33 mouse cellular contexts compared by ENCODE assay signal in genomic region chr11:71728066-71728465, GRCm38 (mm10). TPM values are rescaled to one million over a fixed set of nuclear protein-coding genes. Genes with fewer than 3 reads are reported as not detected.
DNase-seq lines count a peak whose midpoint lies in the region; ATAC-seq and TF ChIP-seq lines count a peak whose summit lies in the region.
"Had no signal": no experiment of that assay in that cellular context is flagged by ENCODE, and none has a peak within 500 bp of the region (broad histone marks: within the 10 kb centered on the region; RNA-seq: fewer than 3 reads in every experiment).

No protein-coding gene starts in this region.

- H3K4me3 ChIP-seq in CH12.LX (replicated peaks in 1 of 3; ENCODE audit: low read depth in 2 of 3, low read length in 2 of 3, poor library complexity in 1 of 3): no peak overlapping the region
- no peak overlapping the region for H3K4me3 ChIP-seq in heart, adult 2 months
- no peak overlapping the region for H3K4me3 ChIP-seq in intestine, postnatal 0 days (ENCODE audit: low read depth, low read length)
- H3K4me3 ChIP-seq: embryonic facial prominence, embryonic 10.5 days; embryonic facial prominence, embryonic 15.5 days; forebrain, embryonic 12.5 days; heart, embryonic 10.5 days; heart, embryonic 15.5 days; hindbrain, embryonic 13.5 days; liver, embryonic 12.5 days; neural tube, embryonic 12.5 days had no signal

- in situ Hi-C loops in CH12.LX (cut with MboI; ENCODE audit: low pct_ligation_motif_present, low pct_unique_long_range_greater_than_20kb, low sequenced_read_pairs): no loop called here

- no peak for TF ChIP-seq POLR2A in CH12.LX (IDR thresholded peaks at IDR 0.05; ENCODE audit: low read depth, low read length)
- TF ChIP-seq POLR2A in heart, adult 2 months (IDR thresholded peaks at IDR 0.05; ENCODE audit: insufficient read depth, low read depth, low read length): no peak

- no peak for ATAC-seq in intestine, postnatal 0 days
- ATAC-seq: forebrain, postnatal 0 days; liver, embryonic 12.5 days; liver, postnatal 0 days; Patski had no signal

- no peak for TF ChIP-seq RAD21 in CH12.LX (IDR thresholded peaks at IDR 0.05; ENCODE audit: low read depth, low read length)

- peaks cover 6 to 19% of the 10 kb centered on the region in 2 experiments; a peak in 3 of 4 replicates for H3K4me1 ChIP-seq in CH12.LX (ENCODE audit: control insufficient read depth in 1 of 2, insufficient read depth in 2 of 2)
- H3K4me1 ChIP-seq in heart, adult 2 months (ENCODE audit: control insufficient read depth, insufficient read depth, low read length): no peaks in the 10 kb centered on the region
- H3K4me1 ChIP-seq in intestine, postnatal 0 days (replicated peaks; ENCODE audit: control insufficient read depth, insufficient read depth, low read length): no peaks in the 10 kb centered on the region
- H3K4me1 ChIP-seq: embryonic facial prominence, embryonic 10.5 days; embryonic facial prominence, embryonic 15.5 days; heart, embryonic 10.5 days; heart, embryonic 15.5 days; liver, embryonic 12.5 days had no signal

- H3K9me3 ChIP-seq in CH12.LX (replicated peaks; ENCODE audit: low read length): no peaks in the 10 kb centered on the region
- H3K9me3 ChIP-seq in intestine, postnatal 0 days (ENCODE audit: control insufficient read depth): no peaks in the 10 kb centered on the region
- H3K9me3 ChIP-seq: embryonic facial prominence, embryonic 10.5 days; embryonic facial prominence, embryonic 15.5 days; forebrain, embryonic 12.5 days; heart, embryonic 10.5 days; heart, embryonic 15.5 days; hindbrain, embryonic 13.5 days; liver, embryonic 12.5 days; neural tube, embryonic 12.5 days had no signal

- dilution Hi-C loops in CH12.LX (cut with MboI; ENCODE audit: extremely low pct_ligation_motif_present, extremely low pct_unique_long_range_greater_than_20kb, low sequenced_read_pairs): no loop called here

- H3K4me2 ChIP-seq in CH12.LX (ENCODE audit: insufficient read depth, low read depth, poor library complexity, severe bottlenecking): no peak overlapping the region
- H3K4me2 ChIP-seq in intestine, postnatal 0 days (replicated peaks; ENCODE audit: low read depth): no peak overlapping the region
- H3K4me2 ChIP-seq: embryonic facial prominence, embryonic 15.5 days; forebrain, embryonic 12.5 days; heart, embryonic 15.5 days; hindbrain, embryonic 13.5 days; liver, embryonic 12.5 days; neural tube, embryonic 12.5 days had no signal

- 69% methylated on average over 3 of the region's 3 CpGs for WGBS in heart, adult 2 months
- 78% methylated on average over 3 of the region's 3 CpGs for WGBS in intestine, postnatal 0 days

- H3K36me3 ChIP-seq in CH12.LX (replicated peaks in 1 of 2; ENCODE audit: control insufficient read depth in 1 of 2, insufficient read depth in 1 of 2, low read length in 1 of 2): no peaks in the 10 kb centered on the region
- H3K36me3 ChIP-seq in splenic B cell, adult 2 months (ENCODE audit: control insufficient read depth, insufficient read depth, low read length, poor library complexity, severe bottlenecking): no peaks in the 10 kb centered on the region
- H3K36me3 ChIP-seq in heart, adult 2 months (ENCODE audit: control insufficient read depth, insufficient read depth, low read length): no peaks in the 10 kb centered on the region
- H3K36me3 ChIP-seq in intestine, postnatal 0 days (ENCODE audit: control insufficient read depth, insufficient read depth): no peaks in the 10 kb centered on the region
- H3K36me3 ChIP-seq: embryonic facial prominence, embryonic 10.5 days; embryonic facial prominence, embryonic 15.5 days; forebrain, embryonic 12.5 days; heart, embryonic 10.5 days; heart, embryonic 15.5 days; hindbrain, embryonic 13.5 days; liver, embryonic 12.5 days; neural tube, embryonic 12.5 days had no signal

- no peaks in the 10 kb centered on the region for H3K79me2 ChIP-seq in CH12.LX (replicated peaks; ENCODE audit: control insufficient read depth, extremely low read depth, insufficient read depth, poor library complexity, severe bottlenecking)
- H3K79me2 ChIP-seq in heart, adult 2 months (replicated peaks; ENCODE audit: control insufficient read depth, insufficient read depth, low read length): no peaks in the 10 kb centered on the region

- TF ChIP-seq EP300 in CH12.LX (IDR thresholded peaks at IDR 0.05; ENCODE audit: low read length): no peak
- no peak for TF ChIP-seq EP300 in heart, adult 2 months (IDR thresholded peaks at IDR 0.05; ENCODE audit: insufficient read depth, low read depth, low read length)

- peaks cover 85% of the 10 kb centered on the region for H3K27me3 ChIP-seq in CH12.LX (replicated peaks)
- H3K27me3 ChIP-seq in splenic B cell, adult 2 months (ENCODE audit: control insufficient read depth, insufficient read depth, low read length, poor library complexity, severe bottlenecking): no peaks in the 10 kb centered on the region
- no peaks in the 10 kb centered on the region for H3K27me3 ChIP-seq in heart, adult 2 months (ENCODE audit: control insufficient read depth, insufficient read depth, low read length)
- no peaks in the 10 kb centered on the region for H3K27me3 ChIP-seq in intestine, postnatal 0 days (replicated peaks; ENCODE audit: control insufficient read depth, insufficient read depth, low read length)
- H3K27me3 ChIP-seq: embryonic facial prominence, embryonic 15.5 days; forebrain, embryonic 12.5 days; hindbrain, embryonic 13.5 days; neural tube, embryonic 12.5 days; Patski had no signal

- no peak overlapping the region for H3K9ac ChIP-seq in CH12.LX (ENCODE audit: insufficient read depth, low read depth)
- H3K9ac ChIP-seq in heart, adult 2 months (ENCODE audit: low read depth, low read length): no peak overlapping the region
- H3K9ac ChIP-seq in intestine, postnatal 0 days (ENCODE audit: low read depth, low read length): no peak overlapping the region
- H3K9ac ChIP-seq: embryonic facial prominence, embryonic 15.5 days; forebrain, embryonic 12.5 days; forebrain, postnatal 0 days; heart, embryonic 15.5 days; hindbrain, embryonic 13.5 days; liver, embryonic 12.5 days; liver, postnatal 0 days; neural tube, embryonic 12.5 days had no signal

- no peak overlapping the region for H3K27ac ChIP-seq in CH12.LX (ENCODE audit: insufficient read depth, low read depth)
- no peak overlapping the region for H3K27ac ChIP-seq in heart, adult 2 months
- no peak overlapping the region for H3K27ac ChIP-seq in intestine, postnatal 0 days (ENCODE audit: low read depth, low read length)
- H3K27ac ChIP-seq: embryonic facial prominence, embryonic 10.5 days; embryonic facial prominence, embryonic 15.5 days; forebrain, embryonic 12.5 days; heart, embryonic 10.5 days; heart, embryonic 15.5 days; hindbrain, embryonic 13.5 days; kidney, postnatal 0 days; liver, embryonic 12.5 days; neural tube, embryonic 12.5 days had no signal

- no peak for TF ChIP-seq CTCF in CH12.LX (conservative IDR thresholded peaks at IDR 0.05 in 1 of 2, IDR thresholded peaks at IDR 0.05 in 1 of 2; ENCODE audit: low read depth in 2 of 2, low read length in 2 of 2)
- no peak for TF ChIP-seq CTCF in heart, adult 2 months (IDR thresholded peaks at IDR 0.05)
- TF ChIP-seq CTCF in intestine, postnatal 0 days (IDR thresholded peaks at IDR 0.05; ENCODE audit: low read depth): no peak

- DNase-seq in thymus, postnatal 14 days: peak; percentile 46
- DNase-seq in thymus, postnatal 36 days: no peak
- no peak for DNase-seq in CH12.LX (ENCODE audit: extremely low read depth)
- DNase-seq in induced T-regulatory cell, adult 2 months (ENCODE audit: low read depth): peak; percentile 7
- DNase-seq in splenic B cell, adult 2 months (ENCODE audit: low read depth, low spot score): peak; percentile 11
- DNase-seq in heart, adult 2 months: no peak
- no peak for DNase-seq in adrenal gland, adult (ENCODE audit: inconsistent age in 2 of 2, low spot score in 1 of 2)
- DNase-seq: adrenal gland, postnatal 25 days; cerebellum, adult 18-20 months; cerebellum, postnatal 10 days; forebrain, postnatal 0 days; gastrocnemius, postnatal 10 days; kidney, adult 8-10 months; kidney, postnatal 4 days; left cerebral cortex, postnatal 4 days; liver, postnatal 0 days; lung, postnatal 36 days; midbrain, embryonic 14.5 days; retina, postnatal 1 day; right cerebral cortex, postnatal 25 days had no signal

- intact Hi-C loops in heart, adult 2 months (cut with DNase I): no loop called here

TF ChIP-seq in CH12.LX, 34 proteins besides CTCF, POLR2A, EP300 and RAD21:
- 0 out of 2 replicates have a peak, but pooled peaks have one; percentile 16 for TF ChIP-seq BHLHE40 (IDR thresholded peaks at IDR 0.05; ENCODE audit: low read depth, low read length)
- TF ChIP-seq USF2 (conservative IDR thresholded peaks at IDR 0.05; ENCODE audit: low read depth, low read length): no peak

RNA-seq across cellular contexts. Expression of gene Wscd1, which starts 21.7 kb away (rescaled TPM):
- total RNA-seq in CH12.LX (2012; rRNA removed): not detected in 2 replicates
- total RNA-seq in CH12.LX (2014; rRNA removed): not detected in 2 replicates
- polyA plus RNA-seq in CH12.LX (2012; ENCODE audit: insufficient read length, low read depth): not detected in 2 replicates
- total RNA-seq in heart, adult 2 months (2021): 10 to 100 TPM in 1 of 2 experiments, 1 to 10 TPM in 1; 7.3 to 10.2 TPM
- 6.8 and 9.1 TPM in 2 replicates for polyA plus RNA-seq in heart, adult 2 months (2012; rRNA removed)
- polyA plus RNA-seq in intestine, postnatal 0 days (2015; fragmentation: Nextera tagmentation; extraction: Ambion mirVana): 1.3 and 1.6 TPM in 2 replicates
- total RNA-seq: megakaryocyte-erythroid progenitor cell, adult 5-6 weeks; MEL had no signal

Comparison
In these comparisons a context has a peak if more than half of its experiments do, and no peak if none do; other contexts are left out.
1. DNase-seq: peak in thymus, postnatal 14 days (single experiment), induced T-regulatory cell, adult 2 months (single experiment) and splenic B cell, adult 2 months (single experiment); none in thymus, postnatal 36 days (0 of 2), CH12.LX (single experiment), heart, adult 2 months (0 of 2) and adrenal gland, adult (0 of 2).